Mouse (Mus musculus) ES-E14 (cell line): ENCODE results near the gene Epor.

Experiments
- CHD2 ChIP-seq: IDR thresholded peaks from 2 replicates; pipeline ENCODE4 v1.6.1; 2014; ENCODE audit warnings: mild to moderate bottlenecking, low read depth, low read length, inconsistent platforms
- MAFK ChIP-seq: IDR thresholded peaks from 2 replicates; pipeline ENCODE4 v1.6.1; 2014; ENCODE audit warnings: mild to moderate bottlenecking, low read depth, low read length, inconsistent platforms; ENCODE audit not compliant: insufficient read depth
- ZC3H11A ChIP-seq: IDR thresholded peaks from 2 replicates; pipeline ENCODE4 v1.6.1; 2012; ENCODE audit warnings: low read depth, mild to moderate bottlenecking, inconsistent platforms, low read length, borderline replicate concordance
- ZNF384 ChIP-seq: IDR thresholded peaks from 2 replicates; pipeline ENCODE4 v1.6.1; 2012; ENCODE audit warnings: low read depth, low read length, inconsistent platforms

- TF ChIP-seq ZNF384 (no peak), ZC3H11A (no peak), CHD2 (no peak), MAFK (no peak)
Measured at GRCm38 (mm10) chr9:21989230-21990110, 26.2 kb upstream of the Epor start, which contains the start of gene Rgl3.
